Mouse (Mus musculus) brain, embryonic 14.5 days (tissue): ENCODE data around the gene Siae. TPM values are rescaled to one million over a fixed set of nuclear protein-coding genes. Genes with fewer than 3 reads are reported as not detected.

Experiments used
- DNase-seq: peaks from one replicate; pipeline ENCODE4 v3.0.0-alpha.2; 2011; ENCODE audit warnings: low read depth
- CTCF ChIP-seq: fragments of 200-500 bp; IDR thresholded peaks from 2 replicates; pipeline ENCODE4 v1.5.1; 2012; ENCODE audit warnings: inconsistent platforms, mild to moderate bottlenecking, moderate library complexity, borderline replicate concordance; ENCODE audit not compliant: insufficient read depth, insufficient read length; ENCODE audit errors: extremely low read depth
- POLR2A ChIP-seq: fragments of 200-500 bp; IDR thresholded peaks from 2 replicates; pipeline ENCODE4 v1.6.1; 2012; ENCODE audit warnings: mild to moderate bottlenecking, inconsistent platforms, borderline replicate concordance; ENCODE audit not compliant: poor library complexity, insufficient read depth, insufficient read length, severe bottlenecking; ENCODE audit errors: extremely low read depth
- polyA plus RNA-seq: library from polyadenylated mRNA; depleted of rRNA; stranded (reverse); fragments of >200 nt; gene quantifications from 2 replicates; pipeline ENCODE4 v1.2.3, GENCODE M21; 2012; rRNA removed

Gene Siae
- polyA plus RNA-seq, result 5.7 and 7.8 TPM in 2 replicates

DNA sequence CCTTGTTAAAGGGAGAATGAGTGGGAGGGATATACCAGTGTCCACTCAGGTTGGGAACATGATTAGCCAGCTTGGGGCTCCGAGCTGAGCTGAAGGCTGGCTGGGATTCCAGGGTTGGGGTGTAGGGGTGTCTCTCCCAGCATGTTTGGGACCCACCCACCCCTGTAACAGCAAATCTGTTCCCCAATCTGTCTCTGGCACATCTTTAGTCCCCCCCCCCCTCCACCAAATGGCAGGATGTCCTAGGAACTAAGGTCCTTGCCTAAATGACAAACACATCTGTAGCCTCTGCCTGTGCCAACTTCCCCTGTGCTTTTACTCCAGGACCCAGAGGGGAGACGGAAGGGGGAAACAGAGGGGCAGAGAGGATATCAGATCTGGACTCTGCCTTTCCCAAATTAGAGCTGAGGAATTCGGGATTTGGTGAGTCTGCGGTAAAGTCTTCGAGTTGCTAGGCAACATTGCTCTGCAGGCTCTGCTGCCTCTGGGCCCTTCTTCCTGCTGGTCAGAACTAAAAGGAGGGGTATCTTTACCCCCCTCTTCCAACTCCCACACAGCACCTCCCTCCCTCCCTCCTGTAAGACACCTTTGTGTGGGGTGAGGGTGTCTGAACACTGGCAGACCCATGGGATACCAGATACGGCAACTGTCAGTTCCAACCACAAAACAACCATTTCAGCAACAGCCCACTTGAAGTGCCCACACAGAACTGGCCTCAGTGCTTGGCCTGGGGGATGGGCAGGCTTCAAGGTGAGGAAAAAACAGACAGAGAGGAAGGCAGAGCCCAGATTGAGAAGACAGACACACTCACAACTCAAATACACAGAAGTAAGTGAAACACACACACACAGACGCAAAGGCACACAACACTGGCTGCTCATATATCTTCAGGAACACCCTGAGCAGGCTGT lies at the start of gene Siae:
TSS of gene Siae (plus strand) at position 861 of the 911 bp plus-strand sequence.
- TF ChIP-seq POLR2A (no peak), CTCF (no peak)
- DNase-seq, result no peak

DNA sequence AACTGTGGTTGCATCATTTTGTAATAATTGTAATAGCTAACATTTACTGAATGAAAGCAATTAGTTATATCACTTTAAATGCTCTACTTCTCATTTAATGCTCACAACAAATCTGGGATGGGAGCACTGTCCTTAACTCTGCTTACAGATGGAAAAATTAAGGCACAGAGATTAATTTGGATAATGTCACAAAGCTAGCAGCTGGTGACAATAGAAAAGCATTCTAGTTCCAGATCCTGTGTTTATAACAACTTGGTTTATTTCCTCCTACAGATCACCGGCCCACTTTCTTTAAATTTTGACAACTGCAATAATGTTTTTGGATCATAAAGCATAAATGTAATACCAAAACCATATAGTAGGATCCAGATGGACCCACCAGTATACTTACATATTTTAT lies 49.5 kb upstream of the Siae start:
- TF ChIP-seq CTCF, result no peak
- no peak for TF ChIP-seq POLR2A
- no peak for DNase-seq

GRCm38 (mm10) chr9:37512097-37512496 lies 43.4 kb upstream of the Siae start:
- DNase-seq, result no peak
- no peak for TF ChIP-seq POLR2A
- peak; percentile 20; the same call in 1 of the 2 replicates for TF ChIP-seq CTCF

GRCm38 (mm10) chr9:37514456-37514855 lies 41.0 kb upstream of the Siae start:
- no peak for DNase-seq
- no peak for TF ChIP-seq CTCF
- TF ChIP-seq POLR2A, result no peak

- no peak for TF ChIP-seq POLR2A
- no peak for TF ChIP-seq CTCF
Measured at GRCm38 (mm10) chr9:37517467-37517866, 38.0 kb upstream of the Siae start.

DNA sequence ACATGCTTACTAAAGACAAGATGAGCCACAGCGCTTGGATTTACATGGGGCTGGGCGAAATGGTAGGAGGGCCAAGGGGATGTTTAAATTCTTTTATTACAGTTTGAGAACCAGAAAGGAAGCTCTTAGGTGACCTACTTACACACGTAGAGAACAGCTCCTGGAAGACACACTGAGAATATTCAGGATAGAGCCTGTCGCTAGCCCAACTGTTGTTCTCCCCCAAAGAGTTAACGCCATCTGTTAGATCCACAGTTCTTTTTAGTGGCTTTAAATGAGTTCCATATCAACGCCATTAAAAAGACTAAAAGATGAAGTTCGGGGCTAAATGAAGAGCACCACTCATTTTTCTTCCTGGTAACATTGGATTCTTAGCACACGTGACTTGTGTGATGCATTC lies 36.5 kb upstream of the Siae start:
- no peak for TF ChIP-seq POLR2A
- TF ChIP-seq CTCF, result no peak
- DNase-seq, result peak; percentile 28

More at GRCm38 (mm10) chr9:37517467-37517866, 38.0 kb upstream of the Siae start:
- DNase-seq, result no peak

DNA sequence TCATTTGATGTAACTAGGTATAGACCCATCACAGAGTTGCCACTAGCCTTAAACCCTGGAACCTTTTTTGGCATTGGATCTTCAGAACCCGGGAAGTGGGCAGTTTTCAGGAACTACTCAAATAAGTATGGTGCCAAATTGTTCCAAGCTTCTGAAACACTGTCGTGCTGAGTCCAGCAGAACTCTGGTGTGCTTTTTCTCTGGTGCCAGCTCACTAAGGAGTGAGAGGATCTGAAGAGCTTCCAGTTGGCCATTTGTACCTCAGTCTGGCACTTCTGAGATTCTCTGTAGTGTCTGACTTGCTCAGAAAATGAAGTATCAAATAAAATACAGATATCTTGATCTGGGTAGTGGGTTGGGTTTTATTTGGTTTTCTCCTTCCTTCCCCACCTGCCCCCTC lies 35.5 kb upstream of the Siae start:
- DNase-seq, result no peak
- TF ChIP-seq CTCF (no peak), POLR2A (no peak)

DNA sequence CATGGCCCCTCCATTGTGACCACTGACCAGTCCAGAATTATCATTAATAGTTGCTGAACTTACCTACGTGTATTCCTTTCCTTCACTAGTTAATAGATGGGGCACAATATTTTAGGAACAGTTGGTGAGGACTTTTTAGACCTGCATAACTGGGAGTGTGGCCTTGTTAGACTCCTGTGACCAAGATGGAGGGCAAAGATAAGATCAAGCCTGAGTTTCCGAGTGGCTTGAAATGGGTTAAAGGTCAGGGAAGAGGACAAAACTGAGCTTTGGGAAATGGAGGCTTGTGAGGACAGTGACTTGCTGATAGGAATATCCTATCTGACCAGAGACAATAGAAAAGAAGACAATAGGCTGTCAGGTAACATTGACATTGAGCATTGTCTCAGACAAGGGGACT lies 30.0 kb upstream of the Siae start:
- no peak for DNase-seq
- no peak for TF ChIP-seq CTCF
- TF ChIP-seq POLR2A, result no peak

GRCm38 (mm10) chr9:37526443-37527395 lies 28.8 kb upstream of the Siae start:
- peak; percentile 32; the same call in 1 of the 2 replicates for TF ChIP-seq CTCF
- no peak for TF ChIP-seq POLR2A
- no peak for DNase-seq

- no peak for TF ChIP-seq POLR2A
- TF ChIP-seq CTCF, result no peak
- DNase-seq, result no peak
Measured at GRCm38 (mm10) chr9:37527396-37528224, 27.9 kb upstream of the Siae start, which contains the start of gene Esam. TSS of gene Esam (plus strand) at chr9:37528078.
